Mouse (Mus musculus): ENCODE measurements around the gene Fos.

- no peak for TF ChIP-seq CTCF (IDR thresholded peaks at IDR 0.05; ENCODE audit: low read depth)
- no peak for TF ChIP-seq EP300 (IDR thresholded peaks at IDR 0.05; ENCODE audit: low read depth)
Observed at GRCm38 (mm10) chr12:85486766-85487069, 13.0 kb downstream of the Fos start.
